Mouse (Mus musculus): ENCODE results near the gene Camta1.

Camta1 gene

GRCm38 (mm10) chr4:151604481-151604880 is 257.2 kb downstream of the Camta1 start:
- DNase-seq (ENCODE audit: low spot score) = peak; percentile 18

- no peak for DNase-seq (ENCODE audit: low spot score)
Observed at GRCm38 (mm10) chr4:151603586-151603985, 258.1 kb downstream of the Camta1 start.

- DNase-seq (ENCODE audit: low spot score) = no peak
Observed at GRCm38 (mm10) chr4:151595116-151595515, 266.6 kb downstream of the Camta1 start.

- peak; percentile 12 for DNase-seq (ENCODE audit: low spot score)
Observed at GRCm38 (mm10) chr4:151593042-151593441, 268.6 kb downstream of the Camta1 start.

- DNase-seq (ENCODE audit: low spot score) = no peak
Observed at GRCm38 (mm10) chr4:151586074-151586473, 275.6 kb downstream of the Camta1 start.

- no peak for DNase-seq (ENCODE audit: low spot score)
Observed at GRCm38 (mm10) chr4:151577961-151578360, 283.7 kb downstream of the Camta1 start.

GRCm38 (mm10) chr4:151576291-151577108 is 285.2 kb downstream of the Camta1 start:
- peak; percentile 19 for DNase-seq (ENCODE audit: low spot score)

GRCm38 (mm10) chr4:151572716-151573115 is 289.0 kb downstream of the Camta1 start:
- no peak for DNase-seq (ENCODE audit: low spot score)

- DNase-seq (ENCODE audit: low spot score) = no peak
Observed at GRCm38 (mm10) chr4:151569586-151569985, 292.1 kb downstream of the Camta1 start.

GRCm38 (mm10) chr4:151568887-151569286 is 292.8 kb downstream of the Camta1 start:
- DNase-seq (ENCODE audit: low spot score) = no peak

- DNase-seq (ENCODE audit: low spot score) = no peak
Observed at GRCm38 (mm10) chr4:151567105-151567504, 294.6 kb downstream of the Camta1 start.

GRCm38 (mm10) chr4:151555505-151555904 is 306.2 kb downstream of the Camta1 start:
- no peak for DNase-seq (ENCODE audit: low spot score)

GRCm38 (mm10) chr4:151549523-151549922 is 312.2 kb downstream of the Camta1 start:
- DNase-seq (ENCODE audit: low spot score) = no peak

- DNase-seq (ENCODE audit: low spot score) = no peak
Observed at GRCm38 (mm10) chr4:151545452-151545851, 316.2 kb downstream of the Camta1 start.

- DNase-seq (ENCODE audit: low spot score) = no peak
Observed at GRCm38 (mm10) chr4:151544191-151544590, 317.5 kb downstream of the Camta1 start.

GRCm38 (mm10) chr4:151540546-151540945 is 321.1 kb downstream of the Camta1 start:
- no peak for DNase-seq (ENCODE audit: low spot score)

- no peak for DNase-seq (ENCODE audit: low spot score)
Observed at GRCm38 (mm10) chr4:151539881-151540280, 321.8 kb downstream of the Camta1 start.

GRCm38 (mm10) chr4:151539167-151539525 is 322.5 kb downstream of the Camta1 start:
- no peak for DNase-seq (ENCODE audit: low spot score)

GRCm38 (mm10) chr4:151538446-151539166 is 323.1 kb downstream of the Camta1 start:
- DNase-seq (ENCODE audit: low spot score) = no peak

GRCm38 (mm10) chr4:151535916-151536450 is 325.7 kb downstream of the Camta1 start:
- DNase-seq (ENCODE audit: low spot score) = no peak

GRCm38 (mm10) chr4:151533451-151533850 is 328.2 kb downstream of the Camta1 start:
- DNase-seq (ENCODE audit: low spot score) = no peak

GRCm38 (mm10) chr4:151528436-151528835 is 333.2 kb downstream of the Camta1 start:
- no peak for DNase-seq (ENCODE audit: low spot score)

- no peak for DNase-seq (ENCODE audit: low spot score)
Observed at GRCm38 (mm10) chr4:151527763-151528162, 333.9 kb downstream of the Camta1 start.

Data from left cerebral cortex, adult 11 months (tissue).